Mouse (Mus musculus) CH12.LX (cell line): Measurements from ENCODE around the gene Mdk. TPM values are rescaled to one million over a fixed set of nuclear protein-coding genes. Genes with fewer than 3 reads are reported as not detected.
A peak's percentile ranks its signal among the peaks of the same experiment; 100 is the strongest.

Experiments used
- DNase-seq: peaks from one replicate; pipeline ENCODE4 v3.0.0-alpha.2; 2013; ENCODE audit errors: extremely low read depth
- H3K27ac ChIP-seq: 2 replicates; pipeline ENCODE4 v1.5.1; 2012; ENCODE audit warnings: low read depth, mild to moderate bottlenecking, control low read depth, moderate library complexity; ENCODE audit not compliant: insufficient read depth
- H3K27me3 ChIP-seq: replicated peaks from 2 replicates; pipeline ENCODE3; 2012; ENCODE audit warnings: inconsistent platforms
- H3K36me3 ChIP-seq, 2 experiments: replicated peaks in 1 of 2; 2 replicates each; pipeline versions ENCODE3 to v1.6.1; 2012; ENCODE audit warnings: inconsistent platforms in 1 of 2, low read length in 1 of 2, mild to moderate bottlenecking in 1 of 2, mixed read lengths in 1 of 2, moderate library complexity in 1 of 2; ENCODE audit not compliant: control insufficient read depth in 1 of 2, insufficient read depth in 1 of 2
- H3K4me1 ChIP-seq, 2 experiments: 2 replicates each; pipeline ENCODE4 v1.6.1; 2012; ENCODE audit warnings: inconsistent platforms in 1 of 2, moderate library complexity in 1 of 2; ENCODE audit not compliant: insufficient read depth in 2 of 2, control insufficient read depth in 1 of 2
- H3K4me2 ChIP-seq: 2 replicates; pipeline ENCODE4 v1.6.1; 2012; ENCODE audit warnings: low read depth, mild to moderate bottlenecking, control low read depth; ENCODE audit not compliant: poor library complexity, insufficient read depth, severe bottlenecking
- H3K4me3 ChIP-seq, 3 experiments: fragments of 150-350 bp in 1 of 3; sonication (generic) in 1 of 3; replicated peaks in 1 of 3; 2 replicates each; pipeline versions ENCODE3 to v1.5.1; 2011 to 2012; ENCODE audit warnings: low read depth in 2 of 3, low read length in 2 of 3, mild to moderate bottlenecking in 2 of 3, moderate library complexity in 2 of 3, control low read depth in 1 of 3, improper control_type of control experiment in 1 of 3, inconsistent platforms in 1 of 3, mixed read lengths in 1 of 3; ENCODE audit not compliant: poor library complexity in 1 of 3
- H3K79me2 ChIP-seq: replicated peaks from 2 replicates; pipeline ENCODE4 v1.6.1; 2012; ENCODE audit warnings: mild to moderate bottlenecking, moderate library complexity; ENCODE audit not compliant: control insufficient read depth, poor library complexity, insufficient read depth, severe bottlenecking; ENCODE audit errors: extremely low read depth
- H3K9ac ChIP-seq: 2 replicates; pipeline ENCODE4 v1.6.1; 2012; ENCODE audit warnings: low read depth, mild to moderate bottlenecking, control low read depth, moderate library complexity; ENCODE audit not compliant: insufficient read depth
- H3K9me3 ChIP-seq: replicated peaks from 2 replicates; pipeline ENCODE3; 2012; ENCODE audit warnings: low read length, inconsistent platforms, mixed read lengths
- CTCF ChIP-seq, 2 experiments: IDR thresholded peaks in 1 of 2; conservative IDR thresholded peaks in 1 of 2; 2 replicates each; pipeline ENCODE4 v1.5.1; 2011 to 2012; ENCODE audit warnings: low read depth in 2 of 2, low read length in 2 of 2, improper control_type of control experiment in 1 of 2, inconsistent platforms in 1 of 2, mild to moderate bottlenecking in 1 of 2, moderate library complexity in 1 of 2
- E2F4 ChIP-seq: IDR thresholded peaks from 2 replicates; pipeline ENCODE4 v1.6.1; 2011; ENCODE audit warnings: low read depth, low read length, improper control_type of control experiment; ENCODE audit not compliant: insufficient replicate concordance
- ELF1 ChIP-seq: IDR thresholded peaks from 2 replicates; pipeline ENCODE4 v1.6.1; 2014; ENCODE audit warnings: low read depth, mild to moderate bottlenecking, inconsistent platforms, low read length, improper control_type of control experiment
- GABPA ChIP-seq: IDR thresholded peaks from 2 replicates; pipeline ENCODE4 v1.6.1; 2012; ENCODE audit warnings: low read depth, low read length, improper control_type of control experiment, inconsistent platforms; ENCODE audit not compliant: insufficient replicate concordance
- IRF4 ChIP-seq: IDR thresholded peaks from 2 replicates; pipeline ENCODE4 v1.6.1; 2014; ENCODE audit warnings: low read depth, mild to moderate bottlenecking, inconsistent platforms, low read length, improper control_type of control experiment
- MAFK ChIP-seq: IDR thresholded peaks from 2 replicates; pipeline ENCODE4 v1.6.1; 2011; ENCODE audit warnings: low read length, improper control_type of control experiment; ENCODE audit not compliant: insufficient replicate concordance
- MAX ChIP-seq: IDR thresholded peaks from 2 replicates; pipeline ENCODE4 v1.6.1; 2011; ENCODE audit warnings: low read length, improper control_type of control experiment
- MEF2A ChIP-seq: IDR thresholded peaks from 2 replicates; pipeline ENCODE4 v1.6.1; 2014; ENCODE audit warnings: low read depth, mild to moderate bottlenecking, inconsistent platforms, low read length, improper control_type of control experiment, borderline replicate concordance
- NRF1 ChIP-seq: IDR thresholded peaks from 2 replicates; pipeline ENCODE4 v1.6.1; 2014; ENCODE audit warnings: low read depth, mild to moderate bottlenecking, inconsistent platforms, low read length, improper control_type of control experiment, moderate library complexity
- RAD21 ChIP-seq: IDR thresholded peaks from 2 replicates; pipeline ENCODE4 v1.6.1; 2011; ENCODE audit warnings: low read depth, mild to moderate bottlenecking, low read length, improper control_type of control experiment, moderate library complexity
- SMC3 ChIP-seq: IDR thresholded peaks from 2 replicates; pipeline ENCODE4 v1.6.1; 2011; ENCODE audit warnings: low read depth, low read length, improper control_type of control experiment
- USF2 ChIP-seq: conservative IDR thresholded peaks from 2 replicates; pipeline ENCODE4 v1.6.1; 2011; ENCODE audit warnings: low read depth, low read length, improper control_type of control experiment
- dilution Hi-C: fragments of 300-500 bp; cut with MboI; formaldehyde crosslinking; loops from 2 replicates; pipeline ENCODE4 v1.14.3; 2020; ENCODE audit warnings: low sequenced_read_pairs; ENCODE audit not compliant: extremely low pct_unique_long_range_greater_than_20kb, extremely low pct_ligation_motif_present
- in situ Hi-C: fragments of 300-500 bp; cut with MboI; formaldehyde crosslinking; loops from 3 replicates; pipeline ENCODE4 v1.14.3; 2019; ENCODE audit warnings: low sequenced_read_pairs, low pct_ligation_motif_present, low pct_unique_long_range_greater_than_20kb, mixed read lengths
- polyA plus RNA-seq: library from polyadenylated mRNA; unstranded; fragments of >175 nt; gene quantifications from 2 replicates; pipeline ENCODE4 v1.2.1, GENCODE M21; 2012; ENCODE audit warnings: low read depth; ENCODE audit not compliant: insufficient read length
- total RNA-seq, 2 experiments: library from RNA; depleted of rRNA; stranded (reverse); fragments of 300-350 nt in 1 of 2; fragments of >200 nt in 1 of 2; gene quantifications; 2 replicates each; pipeline ENCODE4 v1.2.3; 2012 to 2014

The Mdk gene
- total and polyA plus RNA-seq, 3 experiments, result 0.25 to 2.4 (median 0.34) TPM

DNA sequence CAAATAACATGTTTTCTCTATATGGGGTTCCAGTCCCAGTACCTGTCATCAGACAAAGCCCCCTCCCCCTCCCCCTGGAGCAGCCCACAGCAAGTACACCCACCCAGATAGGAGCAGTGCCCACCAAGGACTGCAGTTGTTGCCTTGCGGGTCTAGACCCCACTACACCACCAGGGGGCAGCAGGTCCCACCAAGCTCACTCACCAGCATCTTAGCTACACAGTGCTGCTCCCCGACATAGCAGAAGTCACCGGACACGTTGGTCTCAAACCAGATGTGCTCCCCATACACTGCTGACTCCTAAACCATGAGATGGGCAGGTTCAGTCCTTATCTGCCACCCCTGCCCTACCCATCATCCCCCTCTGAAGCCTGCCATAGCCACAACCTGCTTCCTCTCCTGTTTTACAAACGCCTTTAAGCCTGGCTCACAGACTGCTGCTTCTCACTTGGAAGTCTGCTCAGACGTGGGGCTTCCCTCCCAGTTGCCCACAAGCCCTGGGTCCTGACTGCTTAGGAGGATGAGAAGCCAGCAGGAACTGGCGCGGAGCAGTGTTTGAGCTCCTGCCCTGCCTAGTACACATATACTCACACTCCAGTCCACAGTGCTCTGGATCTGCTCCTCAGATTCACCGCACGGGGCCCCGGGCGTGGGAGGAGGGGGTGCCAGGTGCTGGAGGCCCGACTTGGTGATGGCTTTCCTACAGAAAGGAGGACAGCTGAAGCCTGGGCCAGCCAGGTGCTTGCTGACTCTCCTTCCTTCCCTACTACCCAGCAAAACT lies 12.3 kb upstream of the Mdk start:
- Histone ChIP-seq H3K4me3 (no peak overlapping the region), H3K27me3 (no peaks in the 10 kb centered on the region), H3K9ac (no peak overlapping the region), H3K9me3 (no peaks in the 10 kb centered on the region), H3K79me2 (peaks cover 10% of the 10 kb centered on the region), H3K4me1 (peaks cover 23 to 50% of the 10 kb centered on the region in 2 experiments), H3K27ac (no peak overlapping the region), H3K4me2 (no peak overlapping the region), H3K36me3 (peaks cover 33 to 80% of the 10 kb centered on the region in 2 experiments)
- peak; percentile 88 for TF ChIP-seq SMC3
- TF ChIP-seq USF2, result no peak
- TF ChIP-seq NRF1, result no peak
- TF ChIP-seq ELF1, result no peak
- no peak for TF ChIP-seq IRF4
- TF ChIP-seq MAFK, result no peak
- TF ChIP-seq GABPA, result no peak
- TF ChIP-seq CTCF (conservative IDR thresholded peaks at IDR 0.05 in 1 of 2, IDR thresholded peaks at IDR 0.05 in 1 of 2; ENCODE audit: low read depth in 2 of 2, low read length in 2 of 2), result peak; percentile 67 to 88
- TF ChIP-seq RAD21, result peak; percentile 75
- no peak for TF ChIP-seq E2F4
- TF ChIP-seq MEF2A, result no peak
- dilution Hi-C loops, result no loop called here
- peak; percentile 69 for DNase-seq
- in situ Hi-C loops, result loop anchor here (5.0 kb wide), 1 partner anchor 43 kb away; no protein-coding TSS in a partner anchor

DNA sequence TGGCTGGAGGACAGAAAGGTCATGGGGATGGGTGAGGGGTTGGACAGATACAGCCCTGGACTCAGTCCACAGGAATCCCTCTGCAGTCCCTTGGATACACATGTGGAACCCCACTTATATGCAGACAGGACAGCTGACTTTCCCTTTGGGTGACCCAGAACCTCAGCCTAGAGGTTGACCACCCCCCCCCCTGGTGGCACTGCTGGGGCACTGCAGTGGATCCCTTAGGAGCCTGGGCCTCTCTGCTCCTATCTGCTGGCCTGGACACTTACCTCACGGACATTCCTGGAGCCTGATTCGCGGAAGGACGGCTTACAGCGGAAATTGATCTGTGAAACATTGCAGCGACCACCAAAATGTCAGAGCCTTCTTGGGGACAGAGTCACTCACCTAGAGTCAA lies 10.3 kb upstream of the Mdk start:
- no peak overlapping the region for H3K4me2 ChIP-seq
- H3K4me3 ChIP-seq, result no peak overlapping the region
- no peak for DNase-seq
- no peak overlapping the region for H3K27ac ChIP-seq
- H3K9me3 ChIP-seq, result no peaks in the 10 kb centered on the region
- H3K4me1 ChIP-seq, result peaks cover 6 to 30% of the 10 kb centered on the region in 2 experiments; a peak in 3 of 4 replicates
- H3K27me3 ChIP-seq, result no peaks in the 10 kb centered on the region
- no peaks in the 10 kb centered on the region for H3K79me2 ChIP-seq
- no peak overlapping the region for H3K9ac ChIP-seq
- peaks cover 53 to 93% of the 10 kb centered on the region in 2 experiments for H3K36me3 ChIP-seq
- dilution Hi-C loops (no loop called here), in situ Hi-C loops (loop anchor here (5.0 kb wide), 1 partner anchor 45 kb away; no protein-coding TSS in a partner anchor)
- TF ChIP-seq MAX (no peak), CTCF (conservative IDR thresholded peaks at IDR 0.05 in 1 of 2, IDR thresholded peaks at IDR 0.05 in 1 of 2; ENCODE audit: low read depth in 2 of 2, low read length in 2 of 2) (peak; percentile 44 to 52; a peak in 3 of 4 replicates), SMC3 (peak; percentile 10; the same call in 1 of the 2 replicates)
